Mouse (Mus musculus) urinary bladder, postnatal 14 days (tissue): ENCODE data around the gene Tgif1.

Experiments used
- DNase-seq: peaks from one replicate; pipeline ENCODE4 v3.0.0; 2021; ENCODE audit warnings: low spot score

The Tgif1 gene

GRCm38 (mm10) chr17:70866029-70866428 lies 12.7 kb upstream of the Tgif1 start:
- no peak for DNase-seq

GRCm38 (mm10) chr17:70865060-70865604 lies 11.8 kb upstream of the Tgif1 start:
- DNase-seq = no peak

DNA sequence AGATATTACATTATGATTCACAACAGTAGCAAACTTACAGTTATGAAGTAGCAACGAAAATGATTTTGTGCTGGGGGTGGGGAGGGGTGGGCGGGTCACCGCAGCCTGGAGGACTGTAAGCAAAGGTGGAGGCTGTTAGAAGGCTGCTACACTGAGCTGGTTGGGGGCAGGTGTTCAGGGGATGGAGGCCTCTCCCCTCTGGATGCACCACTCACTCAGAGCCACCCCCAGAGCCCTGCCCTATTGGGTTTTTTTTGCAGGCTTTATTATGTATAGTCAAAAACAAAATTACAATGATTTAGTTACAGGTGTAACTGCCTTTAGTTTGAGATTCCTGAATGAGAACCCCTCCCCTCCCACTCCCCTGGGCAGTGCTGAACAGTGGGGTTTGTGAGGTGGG lies 11.3 kb upstream of the Tgif1 start:
- no peak for DNase-seq

DNA sequence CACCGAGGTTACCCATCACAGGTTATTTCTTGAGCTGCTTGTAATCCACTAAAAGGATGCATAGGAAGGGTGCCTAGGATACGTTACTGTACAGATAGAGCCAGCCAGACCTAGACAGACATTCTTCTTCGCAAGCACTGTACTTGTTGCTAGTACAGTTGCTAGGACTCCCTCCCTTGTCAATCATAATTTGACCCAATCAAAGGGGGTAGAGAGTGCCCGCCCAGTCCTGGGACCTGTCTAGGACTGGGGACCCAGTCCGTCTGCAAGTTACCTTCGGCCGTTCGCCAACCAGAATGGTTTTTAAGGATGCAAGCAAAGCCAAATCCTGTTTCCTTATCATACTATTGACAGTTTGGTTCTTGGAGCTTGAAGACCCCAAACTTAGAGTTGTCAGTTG lies 10.8 kb upstream of the Tgif1 start:
- no peak for DNase-seq

DNA sequence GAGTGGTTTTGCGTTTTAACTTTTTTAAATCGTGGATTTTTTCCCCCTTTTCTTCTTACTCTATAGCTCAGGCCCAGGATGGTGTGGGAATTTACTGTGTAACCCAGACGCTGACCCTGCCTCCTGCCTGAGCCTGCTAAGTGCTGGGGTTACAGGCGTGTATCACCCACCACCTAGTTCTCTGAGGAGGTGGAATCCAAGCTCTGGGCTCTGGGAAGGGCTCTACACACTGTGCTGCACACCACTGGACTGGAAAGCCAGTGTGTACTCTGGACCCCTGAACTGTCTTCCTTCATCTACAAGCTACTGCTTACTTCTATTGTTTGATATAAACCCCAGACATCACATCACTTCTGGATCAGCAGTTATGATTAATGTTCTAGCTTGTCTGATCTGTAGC lies 5.5 kb upstream of the Tgif1 start:
- DNase-seq = no peak

DNA sequence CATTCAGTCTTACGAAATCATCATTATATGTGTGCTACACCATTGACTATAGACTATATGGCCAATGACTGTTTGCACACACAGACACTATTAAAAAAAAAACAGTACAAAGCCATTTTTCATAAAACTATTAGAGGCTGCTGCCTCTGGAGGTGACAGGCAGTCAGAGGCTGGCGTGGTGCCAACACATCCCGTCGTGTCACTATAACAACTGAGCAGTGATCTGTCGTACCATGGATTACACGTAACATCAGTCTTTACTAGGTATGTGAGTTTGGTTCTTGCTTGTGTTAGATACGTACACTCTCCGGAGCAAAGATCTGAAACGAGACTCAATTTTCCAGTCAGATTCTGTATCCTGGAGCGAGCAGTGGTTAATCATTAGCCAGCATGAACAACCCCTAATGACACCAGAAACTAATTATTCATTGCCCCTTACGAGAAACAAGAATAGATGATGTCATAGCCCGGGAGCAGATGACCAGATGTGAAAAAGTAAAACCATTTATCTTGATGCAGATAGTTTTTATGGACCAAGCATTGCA lies 3.6 kb upstream of the Tgif1 start:
- peak; percentile 29 for DNase-seq

DNA sequence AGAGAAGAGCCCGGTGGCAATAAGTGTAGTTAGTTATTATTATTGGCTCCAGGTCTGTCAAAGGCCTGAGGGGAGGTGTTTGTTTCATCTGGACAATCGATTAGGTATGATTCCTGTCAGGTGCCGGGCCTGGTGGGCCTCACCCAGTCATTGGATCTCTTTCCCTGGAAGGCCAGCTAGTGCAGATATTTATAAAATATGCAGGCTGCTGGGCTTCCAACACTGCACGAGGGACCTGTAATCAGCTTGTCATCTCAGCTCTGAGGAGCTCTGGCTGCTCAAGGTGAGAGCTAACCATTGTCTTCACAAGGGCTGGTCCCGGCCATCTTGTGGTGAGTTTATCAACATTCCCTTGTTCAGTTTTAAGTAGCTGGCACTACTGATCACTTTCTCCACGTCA lies 675 bp upstream of the Tgif1 start:
- no peak for DNase-seq

GRCm38 (mm10) chr17:70852686-70853386 lies 510 bp downstream of the Tgif1 start:
- peak; percentile 91 for DNase-seq

GRCm38 (mm10) chr17:70852011-70852685 lies 1.2 kb downstream of the Tgif1 start:
- DNase-seq = peak; percentile 74

GRCm38 (mm10) chr17:70850996-70851991 lies 2.1 kb downstream of the Tgif1 start:
- peak; percentile 83 for DNase-seq

DNA sequence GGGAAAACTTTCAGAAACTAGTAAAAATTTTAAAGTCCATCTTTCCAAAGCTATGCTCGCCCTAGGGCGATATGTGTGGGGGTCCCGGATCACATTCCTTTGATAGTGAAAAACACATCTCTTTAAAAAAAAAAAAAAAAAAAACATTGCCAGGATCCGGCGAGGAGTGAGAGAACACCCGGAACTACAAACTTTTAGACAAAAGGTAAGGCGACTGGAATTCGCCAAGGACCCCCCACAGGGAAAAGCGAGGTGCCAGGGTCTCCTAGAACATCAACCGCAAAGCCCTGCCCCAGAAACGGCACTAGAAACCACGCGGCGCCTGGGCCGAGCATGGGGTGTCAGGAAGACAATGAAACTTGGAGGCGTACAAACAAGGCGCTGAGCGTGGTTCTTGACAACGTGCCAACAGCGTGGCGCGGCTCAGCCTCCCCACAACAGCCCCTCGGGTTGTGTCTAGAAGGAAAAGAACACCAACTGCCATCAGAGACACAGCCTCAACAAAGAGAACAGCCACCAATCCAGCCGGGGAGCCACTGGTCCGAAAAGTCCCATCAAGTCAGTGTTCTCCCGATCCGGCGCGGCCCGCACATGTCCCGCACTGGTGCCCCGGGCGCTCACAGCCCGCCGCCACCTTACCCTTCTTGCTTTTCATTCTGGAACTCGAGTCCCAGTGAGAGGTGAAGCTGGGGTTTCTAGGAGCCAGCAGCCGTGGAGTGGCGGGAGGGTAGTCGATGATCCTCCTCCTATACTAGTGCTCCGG lies 2.9 kb downstream of the Tgif1 start:
- peak; percentile 69 for DNase-seq

DNA sequence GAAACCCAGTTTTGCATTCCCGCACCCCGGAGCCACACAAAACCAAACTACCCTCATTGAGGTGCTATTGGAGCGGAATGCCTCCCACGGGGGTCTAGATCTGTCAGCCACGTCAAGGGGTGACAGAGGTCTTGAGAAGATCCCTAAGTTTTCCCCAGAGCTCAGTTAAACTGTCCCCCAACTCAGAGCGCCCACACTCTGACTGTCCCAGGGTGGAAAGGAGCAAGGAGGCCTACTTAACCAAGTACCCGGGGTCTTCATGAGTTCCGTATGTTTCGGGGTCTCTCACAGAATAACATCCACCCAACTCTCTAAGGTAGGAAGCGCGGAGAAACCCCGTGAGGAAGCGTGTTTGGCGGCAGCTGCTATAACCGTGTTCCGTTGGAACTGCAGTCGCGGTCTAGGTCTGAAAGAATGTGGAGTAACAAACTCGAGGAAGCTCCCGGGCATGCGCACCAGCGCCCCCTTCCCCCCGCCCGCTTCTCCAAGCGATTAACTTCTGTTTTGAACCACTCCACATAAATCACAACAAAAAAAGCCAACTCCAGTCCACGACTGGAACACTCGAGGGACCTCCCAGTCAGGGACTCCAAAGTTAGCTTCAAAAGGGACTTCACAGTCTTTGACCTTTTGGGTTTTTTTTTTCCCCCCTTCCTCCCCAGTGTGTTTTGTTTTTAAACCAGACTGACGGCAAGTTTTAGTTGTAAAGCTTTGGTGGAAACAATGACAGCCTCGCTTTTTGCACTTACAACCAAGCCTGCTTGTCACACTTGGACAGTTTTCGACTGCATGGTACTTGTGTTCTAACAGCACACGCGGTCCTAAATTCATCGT lies 3.7 kb downstream of the Tgif1 start:
- peak; percentile 95 for DNase-seq

GRCm38 (mm10) chr17:70848511-70849398 lies 4.6 kb downstream of the Tgif1 start:
- peak; percentile 73 for DNase-seq

GRCm38 (mm10) chr17:70847751-70848510 lies 5.4 kb downstream of the Tgif1 start:
- peak; percentile 32 for DNase-seq

DNA sequence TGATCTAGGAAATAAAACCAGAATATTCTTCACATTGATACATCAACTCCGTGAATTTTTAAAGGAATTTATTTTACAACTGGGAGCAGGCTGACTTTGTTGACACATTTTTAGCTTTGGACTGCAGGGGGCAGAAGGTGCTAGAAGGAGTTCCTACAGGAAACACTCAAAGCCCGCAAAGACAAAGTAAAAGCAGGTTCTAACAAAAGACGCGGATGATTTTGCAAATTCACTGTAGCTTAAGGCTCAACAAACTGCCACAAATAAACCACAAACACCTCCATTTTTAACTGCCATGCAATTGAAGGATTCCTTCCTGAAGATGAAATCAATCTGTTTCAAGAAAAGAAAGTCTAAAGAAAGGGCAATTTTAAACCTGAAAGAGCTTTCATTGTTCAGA lies 6.3 kb downstream of the Tgif1 start:
- DNase-seq = peak; percentile 67

DNA sequence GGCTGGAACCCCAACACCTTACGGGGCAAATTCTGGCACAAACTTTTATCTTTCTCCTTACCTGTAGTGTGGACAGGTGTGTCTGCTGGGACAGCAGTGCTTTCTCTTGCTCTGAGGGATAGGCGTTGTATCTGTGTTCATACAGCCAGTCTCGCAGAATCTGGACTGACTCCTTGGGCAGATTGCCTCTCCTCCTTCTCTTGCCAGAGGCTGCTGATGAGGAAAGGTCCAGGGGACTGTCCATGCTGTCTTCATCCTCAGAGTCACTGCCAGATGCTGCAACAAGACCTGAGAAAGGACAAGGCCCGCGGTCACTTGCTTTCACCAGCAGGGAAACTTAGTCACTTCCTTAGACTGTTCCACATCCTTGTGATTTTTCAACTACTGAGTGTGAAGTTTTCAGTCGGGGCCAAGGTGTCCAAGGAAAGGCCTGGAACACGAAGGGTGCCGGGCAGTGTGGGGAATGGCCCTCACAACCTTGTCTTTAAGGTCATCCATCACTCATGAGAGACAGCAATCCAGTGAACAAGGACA lies 7.2 kb downstream of the Tgif1 start:
- DNase-seq = no peak

DNA sequence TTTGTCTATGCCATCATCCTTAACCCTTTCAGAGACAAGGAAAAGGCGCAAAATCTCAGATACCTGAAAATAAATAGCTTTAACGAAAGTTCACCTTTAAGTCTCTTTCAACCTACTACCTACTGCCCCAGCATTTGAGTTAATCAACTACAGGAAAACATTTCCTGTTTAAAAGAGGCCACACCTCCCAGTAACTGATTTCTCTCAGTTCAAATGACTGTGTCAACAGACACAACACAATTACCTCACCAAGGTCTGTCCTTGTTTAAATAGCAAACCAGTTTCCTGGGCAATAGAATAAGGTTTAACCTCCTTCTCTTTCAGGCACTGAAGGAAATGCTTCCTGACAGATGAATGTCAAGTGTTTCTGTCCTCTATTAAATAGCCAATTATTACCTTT lies 7.8 kb downstream of the Tgif1 start:
- DNase-seq = no peak

DNA sequence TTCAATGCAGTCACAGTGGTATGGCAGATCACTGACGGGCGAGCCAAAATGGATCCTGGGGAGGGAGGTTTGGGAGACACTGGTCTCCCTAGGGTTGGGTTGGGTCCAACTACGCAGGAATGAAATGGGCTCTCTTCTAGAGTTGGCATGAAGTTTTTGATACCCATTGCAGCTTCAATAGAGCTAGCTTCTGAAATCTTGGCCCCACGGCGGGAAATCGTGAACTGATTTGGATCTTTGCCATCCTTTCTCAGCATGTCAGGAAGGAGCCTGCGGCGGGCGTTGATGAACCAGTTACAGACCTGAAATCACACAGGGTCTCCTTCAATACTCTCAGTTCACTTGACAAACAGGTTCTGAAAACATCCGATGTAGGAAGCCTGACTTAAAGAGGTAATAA lies 8.4 kb downstream of the Tgif1 start:
- DNase-seq = peak; percentile 37
